Mouse (Mus musculus) heart, embryonic 10.5 days (tissue): ENCODE data around the gene Smyd4. TPM values are rescaled to one million over a fixed set of nuclear protein-coding genes. Genes with fewer than 3 reads are reported as not detected.

Source experiments
- DNase-seq: peaks from one replicate; pipeline ENCODE4 v3.0.0-alpha.2; 2017; ENCODE audit warnings: low spot score
- H3K27ac ChIP-seq: fragments of 300-500 bp; sonication (generic); 2 replicates; pipeline ENCODE4 v1.5.1; 2016; ENCODE audit warnings: mild to moderate bottlenecking
- H3K27me3 ChIP-seq: fragments of 300-500 bp; sonication (generic); 2 replicates; pipeline ENCODE4 v1.6.1; 2016; ENCODE audit warnings: mild to moderate bottlenecking; ENCODE audit not compliant: poor library complexity, insufficient read depth, severe bottlenecking
- H3K36me3 ChIP-seq: fragments of 300-500 bp; sonication (generic); 2 replicates; pipeline ENCODE4 v1.6.1; 2016; ENCODE audit warnings: mild to moderate bottlenecking, moderate library complexity
- H3K4me1 ChIP-seq: fragments of 300-500 bp; sonication (generic); 2 replicates; pipeline ENCODE4 v1.6.1; 2016; ENCODE audit warnings: mild to moderate bottlenecking
- H3K4me3 ChIP-seq: fragments of 300-500 bp; sonication (generic); 2 replicates; pipeline ENCODE4 v1.5.1; 2016; ENCODE audit warnings: mild to moderate bottlenecking, moderate library complexity
- H3K9me3 ChIP-seq: fragments of 300-500 bp; sonication (generic); 2 replicates; pipeline ENCODE4 v1.6.1; 2016; ENCODE audit warnings: mild to moderate bottlenecking, moderate library complexity
- WGBS: fragments of 180-500 bp; shearing (Covaris S2); methylation state at CpG from one replicate; pipeline ENCODE4 v1.1.7; 2016; 5-methylcytosine and 5-hydroxymethylcytosine counted together
- polyA plus RNA-seq: library from polyadenylated mRNA; unstranded; fragments of >200 nt; fragmentation: Nextera tagmentation; extraction: Ambion mirVana; gene quantifications from 2 replicates; pipeline ENCODE4 v1.2.1, GENCODE M21; 2016

Smyd4 gene
- polyA plus RNA-seq, 1 experiment from 2014 or later = 13.6 TPM

DNA sequence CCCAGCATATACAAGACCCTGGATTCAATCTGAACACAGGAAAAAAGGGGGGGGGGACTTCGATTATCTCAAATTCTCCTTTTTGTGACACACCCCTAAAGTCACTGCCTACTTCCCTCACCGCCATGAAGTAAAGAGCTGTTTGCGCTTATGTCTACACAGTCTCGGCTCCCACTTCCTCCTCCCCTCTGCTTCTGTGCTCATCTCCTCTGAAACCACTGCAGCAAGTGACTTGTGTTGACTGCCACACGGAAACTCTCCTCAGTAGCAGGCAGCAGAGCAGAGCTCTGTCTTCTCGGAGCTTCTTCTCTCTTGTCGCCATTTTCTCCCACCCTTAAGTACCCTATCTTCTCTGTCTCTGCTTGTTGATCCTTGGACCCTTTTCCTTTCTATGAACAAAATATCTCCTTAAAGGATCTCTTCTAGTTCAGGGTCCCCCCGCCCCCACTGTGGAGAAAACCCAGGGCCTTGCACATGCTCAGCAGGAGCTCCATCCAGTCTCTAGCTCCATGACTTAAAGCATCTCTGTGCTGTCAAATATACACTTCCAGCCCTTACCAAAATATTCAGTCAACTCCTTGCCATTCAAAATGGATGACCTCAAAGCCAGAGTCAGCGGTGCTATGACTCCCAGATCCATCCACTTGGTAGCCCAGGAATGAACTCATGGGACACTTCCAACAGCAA is 80.9 kb downstream of the Smyd4 start:
- WGBS = 76% methylated on average over 9 of the region's 9 CpGs
- Histone ChIP-seq H3K36me3 (no peaks in the 10 kb centered on the region), H3K27me3 (no peaks in the 10 kb centered on the region), H3K9me3 (peaks cover 2% of the 10 kb centered on the region; the same call in 1 of the 2 replicates), H3K27ac (no peak overlapping the region), H3K4me1 (no peaks in the 10 kb centered on the region), H3K4me3 (no peak overlapping the region)
- DNase-seq = no peak

GRCm38 (mm10) chr11:75431307-75431706 is 83.1 kb downstream of the Smyd4 start:
- DNase-seq = no peak
- H3K9me3 ChIP-seq = peaks cover 6% of the 10 kb centered on the region
- H3K4me3 ChIP-seq = no peak overlapping the region
- H3K27me3 ChIP-seq = no peaks in the 10 kb centered on the region
- 87% methylated on average over 11 of the region's 11 CpGs for WGBS
- peaks cover 3% of the 10 kb centered on the region; the same call in 1 of the 2 replicates for H3K4me1 ChIP-seq
- H3K36me3 ChIP-seq = no peaks in the 10 kb centered on the region
- no peak overlapping the region for H3K27ac ChIP-seq

DNA sequence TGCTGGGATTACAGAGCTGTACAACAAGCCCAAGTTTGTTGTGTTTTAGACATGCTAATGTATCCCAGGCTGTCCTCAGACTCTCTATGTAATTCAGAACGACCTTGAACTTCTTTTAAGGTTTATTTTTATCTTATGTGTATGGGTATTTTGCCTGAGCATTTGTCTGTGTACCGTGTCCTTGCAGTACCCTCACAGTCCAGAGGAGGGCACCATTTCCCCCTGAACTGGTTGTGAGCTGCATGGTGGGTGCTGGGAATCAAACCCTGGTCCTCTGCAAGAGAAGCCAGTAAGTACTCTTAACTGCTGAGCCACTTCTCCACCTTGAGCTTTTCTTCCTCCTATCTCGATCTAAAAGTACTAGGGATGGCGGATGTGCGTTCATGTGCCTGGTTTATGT is 85.9 kb downstream of the Smyd4 start:
- Histone ChIP-seq H3K4me3 (no peak overlapping the region), H3K36me3 (no peaks in the 10 kb centered on the region), H3K9me3 (peaks cover 6% of the 10 kb centered on the region), H3K27me3 (0 out of 2 replicates have a peak, but pooled peaks cover 5% of the 10 kb centered on the region), H3K27ac (no peak overlapping the region), H3K4me1 (peaks cover 10% of the 10 kb centered on the region; the same call in 1 of the 2 replicates)
- no peak for DNase-seq
- 87% methylated on average over 5 of the region's 5 CpGs for WGBS

DNA sequence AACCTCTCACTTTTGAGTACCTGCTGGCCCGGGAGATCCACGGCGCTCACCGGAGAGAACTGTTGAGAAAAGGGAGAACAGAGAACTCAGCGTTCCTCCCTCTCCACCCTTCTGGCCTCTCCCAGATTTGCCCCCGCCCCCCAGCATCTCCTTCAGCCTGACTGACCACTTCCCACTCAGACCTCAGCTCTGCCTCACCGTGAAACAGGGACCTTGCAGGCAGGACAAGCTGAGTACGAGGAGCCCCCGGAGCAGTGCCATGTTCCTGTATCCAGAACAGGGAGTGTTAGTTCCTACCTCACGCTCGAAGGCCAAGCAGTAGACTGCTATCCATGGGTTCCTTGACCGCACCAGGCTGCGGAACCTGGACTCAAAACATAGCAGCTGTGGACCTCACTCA is 90.0 kb downstream of the Smyd4 start:
- Histone ChIP-seq H3K27ac (no peak overlapping the region), H3K36me3 (peaks cover 25% of the 10 kb centered on the region), H3K4me3 (peak overlapping the region; percentile 18; the same call in 1 of the 2 replicates), H3K27me3 (0 out of 2 replicates have a peak, but pooled peaks cover 5% of the 10 kb centered on the region), H3K4me1 (peaks cover 10% of the 10 kb centered on the region; the same call in 1 of the 2 replicates), H3K9me3 (peaks cover 6% of the 10 kb centered on the region)
- DNase-seq = no peak
- 81% methylated on average over 13 of the region's 13 CpGs for WGBS

GRCm38 (mm10) chr11:75438804-75439203 is 90.6 kb downstream of the Smyd4 start:
- H3K27me3 ChIP-seq = 0 out of 2 replicates have a peak, but pooled peaks cover 5% of the 10 kb centered on the region
- H3K36me3 ChIP-seq = peaks cover 26% of the 10 kb centered on the region
- peaks cover 14% of the 10 kb centered on the region for H3K4me1 ChIP-seq
- H3K27ac ChIP-seq = no peak overlapping the region
- no peak for DNase-seq
- 89% methylated on average over 3 of the region's 3 CpGs for WGBS
- no peak overlapping the region for H3K4me3 ChIP-seq
- H3K9me3 ChIP-seq = peaks cover 6% of the 10 kb centered on the region

- 83% methylated on average over 6 of the region's 6 CpGs for WGBS
- no peak for DNase-seq
- Histone ChIP-seq H3K4me3 (no peak within 1 kb of the TSS; the same call in 1 of the 2 replicates), H3K27ac (no peak within 1 kb of the TSS), H3K36me3 (peaks cover 32% of the 10 kb centered on the region), H3K27me3 (0 out of 2 replicates have a peak, but pooled peaks cover 5% of the 10 kb centered on the region), H3K4me1 (peaks cover 20% of the 10 kb centered on the region), H3K9me3 (peaks cover 2% of the 10 kb centered on the region)
Observed at GRCm38 (mm10) chr11:75439363-75439762, 91.1 kb downstream of the Smyd4 start, which contains the start of gene Serpinf2. TSS of gene Serpinf2 (minus strand) at chr11:75439591.

- 0 out of 2 replicates have a peak, but pooled peaks cover 5% of the 10 kb centered on the region for H3K27me3 ChIP-seq
- peaks cover 38% of the 10 kb centered on the region for H3K36me3 ChIP-seq
- peaks cover 26% of the 10 kb centered on the region for H3K4me1 ChIP-seq
- H3K9me3 ChIP-seq = no peaks in the 10 kb centered on the region
- WGBS = 80% methylated on average over 3 of the region's 3 CpGs
- H3K27ac ChIP-seq = no peak overlapping the region
- H3K4me3 ChIP-seq = no peak overlapping the region
- DNase-seq = no peak
Observed at GRCm38 (mm10) chr11:75439951-75440350, 91.7 kb downstream of the Smyd4 start.

DNA sequence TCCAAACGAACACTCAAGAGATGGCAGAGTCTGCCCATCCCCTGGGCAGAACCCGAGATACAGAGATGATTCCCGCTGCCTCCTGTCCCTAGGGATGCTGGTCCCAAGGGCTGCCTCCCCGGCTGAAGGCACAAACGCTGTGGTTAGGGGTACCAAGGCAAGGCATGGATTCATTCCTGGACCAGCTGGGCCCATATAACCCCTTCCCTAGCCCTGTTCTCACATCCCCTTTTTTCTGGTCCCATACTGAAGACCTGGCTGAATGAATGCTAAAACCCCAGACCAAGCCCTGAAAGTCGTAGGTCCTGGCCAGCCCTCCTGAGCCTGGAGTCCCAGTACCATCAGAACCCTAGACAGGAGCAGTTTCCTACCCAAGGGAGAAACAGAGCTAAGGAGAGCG is 92.8 kb downstream of the Smyd4 start:
- Histone ChIP-seq H3K36me3 (peaks cover 45% of the 10 kb centered on the region), H3K27ac (no peak overlapping the region), H3K27me3 (0 out of 2 replicates have a peak, but pooled peaks cover 5% of the 10 kb centered on the region), H3K9me3 (no peaks in the 10 kb centered on the region), H3K4me1 (peaks cover 31% of the 10 kb centered on the region), H3K4me3 (no peak overlapping the region)
- 78% methylated on average over 7 of the region's 7 CpGs for WGBS
- no peak for DNase-seq

- H3K27ac ChIP-seq = no peak overlapping the region
- H3K27me3 ChIP-seq = 0 out of 2 replicates have a peak, but pooled peaks cover 5% of the 10 kb centered on the region
- 93% methylated on average over 16 of the region's 16 CpGs for WGBS
- no peak for DNase-seq
- H3K9me3 ChIP-seq = no peaks in the 10 kb centered on the region
- peaks cover 28% of the 10 kb centered on the region for H3K4me1 ChIP-seq
- peaks cover 45% of the 10 kb centered on the region for H3K36me3 ChIP-seq
- no peak overlapping the region for H3K4me3 ChIP-seq
Observed at GRCm38 (mm10) chr11:75441601-75442000, 93.4 kb downstream of the Smyd4 start.

DNA sequence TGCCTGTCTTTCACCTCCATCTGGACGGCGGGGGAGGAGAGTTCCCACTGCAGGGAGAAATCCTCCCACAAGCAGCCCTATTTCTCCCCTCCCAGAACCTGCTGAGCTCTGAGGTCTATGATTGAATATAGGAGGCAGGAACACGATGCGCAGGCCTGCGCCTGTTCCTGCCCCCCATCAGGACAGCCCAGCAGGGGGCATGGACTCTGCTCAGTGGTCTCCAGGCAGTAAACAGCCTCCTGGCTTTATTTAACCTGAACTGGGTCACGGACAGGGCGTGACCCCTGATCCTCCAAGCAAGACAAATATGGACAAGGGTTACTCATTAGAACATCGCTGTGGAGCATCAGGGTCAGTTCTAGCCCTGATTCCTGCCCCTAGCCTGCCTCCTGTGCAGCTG is 95.5 kb downstream of the Smyd4 start:
- H3K36me3 ChIP-seq = peaks cover 64% of the 10 kb centered on the region
- no peaks in the 10 kb centered on the region for H3K27me3 ChIP-seq
- H3K9me3 ChIP-seq = no peaks in the 10 kb centered on the region
- no peak for DNase-seq
- peak overlapping the region; percentile 7; the same call in 1 of the 2 replicates for H3K27ac ChIP-seq
- no peak overlapping the region for H3K4me3 ChIP-seq
- WGBS = 70% methylated on average over 8 of the region's 8 CpGs
- peaks cover 22% of the 10 kb centered on the region for H3K4me1 ChIP-seq

GRCm38 (mm10) chr11:75448575-75448974 is 100.3 kb downstream of the Smyd4 start:
- no peaks in the 10 kb centered on the region for H3K9me3 ChIP-seq
- no peak overlapping the region for H3K4me3 ChIP-seq
- WGBS = 78% methylated on average over 3 of the region's 3 CpGs
- H3K27me3 ChIP-seq = no peaks in the 10 kb centered on the region
- DNase-seq = no peak
- peaks cover 62% of the 10 kb centered on the region for H3K36me3 ChIP-seq
- peaks cover 47% of the 10 kb centered on the region for H3K4me1 ChIP-seq
- peak overlapping the region; percentile 48; the same call in 1 of the 2 replicates for H3K27ac ChIP-seq

DNA sequence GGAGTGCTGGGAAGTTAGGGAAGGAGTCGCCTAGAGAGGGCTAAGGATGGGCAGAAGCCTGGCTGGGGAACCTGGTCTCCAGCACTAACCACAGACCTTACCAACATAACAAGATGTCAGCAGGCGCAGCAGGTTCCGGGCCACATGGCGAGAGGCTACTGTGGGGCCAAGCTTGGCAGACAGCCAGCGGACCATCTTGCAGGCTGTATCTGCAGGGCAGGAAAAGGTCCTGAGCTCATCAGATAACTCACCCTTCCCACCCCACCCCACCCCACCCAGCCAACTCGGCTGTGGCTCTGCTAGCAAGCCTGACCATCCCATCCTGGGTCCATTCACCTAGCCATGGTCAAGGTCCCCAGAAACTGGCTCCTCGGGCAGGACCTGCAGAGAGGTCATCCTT is 101.5 kb downstream of the Smyd4 start:
- H3K4me1 ChIP-seq = peaks cover 47% of the 10 kb centered on the region
- H3K27ac ChIP-seq = no peak overlapping the region
- no peak overlapping the region for H3K4me3 ChIP-seq
- H3K27me3 ChIP-seq = no peaks in the 10 kb centered on the region
- no peaks in the 10 kb centered on the region for H3K9me3 ChIP-seq
- H3K36me3 ChIP-seq = peaks cover 52% of the 10 kb centered on the region
- peak; percentile 87 for DNase-seq
- WGBS = 71% methylated on average over 7 of the region's 7 CpGs

DNA sequence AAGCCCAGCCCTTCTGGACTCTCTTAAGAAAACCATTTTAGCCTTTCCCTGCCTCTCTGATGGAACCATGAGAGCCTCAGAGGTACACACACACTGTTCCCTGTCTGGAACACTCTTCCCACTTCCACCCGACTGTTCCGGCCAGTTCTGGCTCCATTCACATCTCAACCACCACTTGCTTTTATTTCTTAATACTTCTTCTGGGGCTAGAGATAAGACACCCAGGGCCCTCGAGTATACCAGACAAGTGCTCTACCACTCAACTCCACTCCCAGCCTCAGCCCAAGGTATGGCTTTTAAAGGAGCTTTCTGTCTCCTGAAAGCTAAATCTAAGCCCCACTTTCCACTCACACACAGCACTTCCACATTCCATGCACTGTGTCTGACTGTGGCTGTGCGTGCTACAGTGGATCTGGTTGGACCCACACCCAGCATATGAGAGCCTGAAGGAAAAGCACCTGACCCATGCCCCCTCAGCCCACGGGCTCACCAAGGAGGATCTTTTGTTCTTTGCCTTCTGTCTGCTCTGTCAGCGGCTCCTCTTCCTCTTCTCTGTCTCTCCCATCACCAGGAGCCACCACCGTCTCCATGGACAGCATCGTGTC is 102.2 kb downstream of the Smyd4 start:
- WGBS = 79% methylated on average over 8 of the region's 8 CpGs

More for the DNA sequence above, 102.2 kb downstream of the Smyd4 start:
- Histone ChIP-seq H3K4me1 (peaks cover 46% of the 10 kb centered on the region), H3K9me3 (no peaks in the 10 kb centered on the region), H3K36me3 (peaks cover 45% of the 10 kb centered on the region), H3K4me3 (no peak overlapping the region), H3K27ac (peak overlapping the region; percentile 72; the same call in 1 of the 2 replicates), H3K27me3 (no peaks in the 10 kb centered on the region)
- no peak for DNase-seq
